Mouse (Mus musculus) lung, adult 2 months (tissue): ENCODE measurements around the gene Saa4.

Source experiments
- CTCF ChIP-seq: fragments of 200-500 bp; IDR thresholded peaks from 2 replicates; pipeline ENCODE4 v1.5.1; 2011; ENCODE audit warnings: mild to moderate bottlenecking, low read length, control low read depth; ENCODE audit not compliant: insufficient read depth
- POLR2A ChIP-seq: fragments of 200-500 bp; IDR thresholded peaks from 2 replicates; pipeline ENCODE4 v1.6.1; 2011; ENCODE audit warnings: low read depth, mild to moderate bottlenecking, control low read depth, low read length, borderline replicate concordance; ENCODE audit errors: extremely low read depth

DNA sequence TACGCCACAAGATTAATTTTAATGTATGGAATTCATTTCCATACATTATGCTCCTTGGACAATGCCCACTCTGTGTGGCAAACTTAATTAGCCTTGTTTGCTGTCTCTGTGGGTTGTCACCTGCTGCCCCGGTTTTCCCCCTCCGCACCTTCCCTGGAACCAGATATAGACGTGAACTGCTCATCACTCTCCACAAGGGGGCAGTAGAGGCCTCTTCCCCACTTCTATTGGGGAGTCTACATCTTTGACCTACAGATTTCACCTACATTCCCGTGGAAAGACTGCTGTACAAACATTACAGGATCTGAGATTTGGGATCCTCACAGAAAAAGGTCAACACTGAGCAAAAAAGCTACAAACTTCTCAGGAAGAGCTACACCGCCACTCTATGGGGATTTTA lies 17.9 kb downstream of the Saa4 start:
- TF ChIP-seq CTCF (peak; percentile 66), POLR2A (no peak)
